Mouse (Mus musculus) natural killer cell, adult 2 months (primary cell): ENCODE data around the gene Col5a1.

Experiments
- DNase-seq, 2 experiments: peaks; one replicate each; pipeline ENCODE4 v3.0.0; 2022; ENCODE audit warnings: low spot score in 2 of 2

Col5a1 gene

DNA sequence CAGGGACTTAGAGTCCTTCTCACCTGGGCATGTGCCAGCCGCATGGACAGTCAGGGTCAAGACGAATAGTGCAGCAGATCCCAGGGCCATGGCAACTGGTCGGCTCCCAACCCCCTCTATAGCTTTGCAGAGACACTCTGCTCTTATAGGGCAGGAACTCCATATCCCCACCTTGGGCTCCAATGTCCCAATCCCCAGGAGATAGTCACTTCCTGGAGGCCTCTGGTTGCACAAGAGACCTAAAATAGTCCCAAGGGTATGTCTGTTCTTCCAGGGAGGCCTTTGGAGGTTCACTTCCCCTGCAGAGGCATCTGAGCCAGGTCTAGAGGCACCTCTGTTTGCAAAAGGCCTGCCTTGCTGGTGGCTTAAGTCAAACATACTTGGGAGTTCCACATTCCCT, 198.5 kb downstream of the Col5a1 start, which contains the start of gene Fcnb:
Gene Fcnb (minus strand): TSS at position 118 of the 400 bp plus-strand sequence.
- no peak for DNase-seq

DNA sequence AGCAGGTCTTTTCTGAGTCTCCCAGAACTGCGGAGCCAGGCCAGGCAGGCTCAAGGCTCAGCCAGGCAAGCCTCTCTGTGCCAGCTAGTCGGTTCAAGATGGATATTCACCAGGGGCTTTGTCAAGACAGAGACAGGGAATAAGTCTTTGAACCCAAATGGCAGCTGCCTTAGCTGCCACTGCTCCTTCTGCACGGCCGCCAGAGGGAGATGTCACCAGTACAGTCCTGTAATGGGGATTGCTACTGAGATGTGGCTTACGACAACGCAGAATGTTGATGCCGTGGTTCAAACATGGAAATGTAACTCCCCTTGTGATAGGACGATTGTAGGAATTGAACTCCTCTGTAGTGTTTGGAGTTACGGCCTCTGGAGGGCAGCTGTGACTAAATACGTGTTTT, 199.9 kb downstream of the Col5a1 start:
- DNase-seq, result no peak

DNA sequence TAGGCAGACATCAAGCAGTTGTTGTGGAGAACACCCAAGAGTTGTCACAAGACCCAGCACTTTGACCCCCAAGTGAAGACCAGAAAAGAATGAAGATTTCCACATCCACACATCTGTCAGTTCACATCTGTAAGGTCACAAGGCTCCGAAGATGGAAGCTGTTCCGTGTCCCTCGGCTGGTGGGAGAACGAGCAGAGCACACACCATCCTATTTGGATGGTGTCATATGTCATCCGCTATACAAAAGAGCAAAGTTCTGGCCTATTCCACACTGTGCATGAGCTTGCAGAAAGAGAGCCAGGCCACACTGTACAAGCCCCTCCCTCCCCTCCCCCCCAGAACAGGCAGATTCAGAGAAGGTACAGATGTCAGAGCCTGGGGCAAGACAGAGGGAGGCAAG, 202.9 kb downstream of the Col5a1 start:
- no peak for DNase-seq
